Mouse (Mus musculus) brain, embryonic 18.5 days (tissue): Measurements from ENCODE around the gene Tnpo3.
A peak's percentile ranks its signal among the peaks of the same experiment; 100 is the strongest.

Experiments
- DNase-seq: peaks from one replicate; pipeline ENCODE4 v3.0.0-alpha.2; 2012; ENCODE audit warnings: low read depth, low spot score

Tnpo3 gene

GRCm38 (mm10) chr6:29609111-29610019 is at the start of gene Tnpo3:
TSS of gene Tnpo3 (minus strand) at chr6:29609887.
- peak; percentile 85 for DNase-seq

- no peak for DNase-seq
Observed at GRCm38 (mm10) chr6:29658626-29659475, 49.2 kb upstream of the Tnpo3 start.

GRCm38 (mm10) chr6:29653271-29653670 is 43.6 kb upstream of the Tnpo3 start:
- DNase-seq, result no peak

DNA sequence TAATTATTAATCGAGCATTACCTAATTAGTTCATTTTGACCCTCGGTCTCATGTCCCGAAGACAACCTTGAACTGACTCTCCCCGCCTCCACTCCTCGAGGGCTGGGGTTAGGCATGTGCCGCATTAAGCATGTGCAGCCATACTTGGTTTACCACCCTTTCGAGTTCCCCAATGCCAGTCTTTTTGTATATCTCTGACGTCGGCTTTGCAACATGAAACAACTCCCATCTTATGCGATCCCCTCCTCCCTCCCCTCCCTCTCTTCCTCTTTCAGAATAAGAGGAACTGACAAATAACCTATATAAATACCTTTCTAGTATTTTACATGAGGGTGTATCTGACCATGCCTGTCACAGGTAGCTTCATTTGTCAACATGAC is 40.5 kb upstream of the Tnpo3 start:
- DNase-seq, result no peak

GRCm38 (mm10) chr6:29649494-29650169 is 39.9 kb upstream of the Tnpo3 start:
- DNase-seq, result peak; percentile 52

DNA sequence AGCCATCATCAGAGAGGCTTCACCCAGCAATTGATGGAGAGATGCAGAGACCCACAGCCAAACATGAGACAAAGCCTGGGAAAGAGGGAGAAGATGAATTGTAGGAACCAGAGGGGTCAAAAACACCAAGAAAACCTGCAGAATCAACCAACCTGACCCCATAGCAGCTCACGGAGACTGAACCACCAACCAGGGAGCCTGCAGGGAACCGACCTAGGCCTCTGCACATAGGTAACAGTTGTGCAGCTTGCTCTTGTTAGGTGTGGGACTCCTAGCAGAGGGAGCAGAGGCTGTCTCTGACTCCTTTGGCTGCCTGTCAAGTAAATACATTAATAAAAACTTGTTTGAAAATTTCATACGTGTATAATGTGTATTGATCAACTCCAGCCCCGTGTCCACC is 32.1 kb upstream of the Tnpo3 start:
- DNase-seq, result no peak

DNA sequence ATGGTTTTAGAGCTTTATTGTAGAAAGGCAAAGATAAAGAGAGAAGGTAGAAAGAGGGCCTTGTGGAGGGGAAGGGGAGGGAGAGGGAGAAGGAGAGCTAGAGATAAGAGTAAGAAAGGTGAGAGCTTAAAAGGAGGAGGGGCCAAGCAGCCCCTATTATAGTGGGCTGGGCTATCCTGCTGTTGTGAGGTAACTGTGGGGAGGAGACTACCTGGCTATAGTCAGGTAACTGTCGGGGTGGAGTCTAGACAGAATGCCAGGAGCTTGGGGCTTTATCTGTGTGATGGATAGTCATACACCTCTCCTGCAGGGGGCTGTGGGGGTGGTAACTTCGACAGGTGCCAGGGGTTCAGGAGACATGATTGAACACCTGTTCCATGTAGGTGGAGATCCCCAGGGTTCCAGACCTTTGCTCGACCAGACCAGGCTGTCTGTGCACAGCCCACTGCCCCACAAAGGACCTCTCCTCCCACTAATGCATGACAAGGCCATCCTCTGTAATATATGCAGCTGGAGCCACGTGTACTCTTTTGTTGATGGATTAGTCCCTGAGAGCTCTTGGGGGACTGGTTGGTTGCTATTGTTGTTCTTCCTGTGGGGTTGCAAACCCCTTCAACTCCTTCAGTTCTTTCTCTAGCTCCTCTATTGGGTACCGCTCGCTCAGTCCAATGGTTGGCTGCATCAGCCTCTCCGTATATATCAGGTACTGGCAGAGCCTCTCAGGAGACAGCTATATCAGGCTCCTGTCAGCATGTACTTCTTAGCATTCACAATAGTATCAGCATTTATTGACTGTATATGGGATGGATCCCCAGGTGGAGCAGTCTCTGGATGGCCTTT is 30.1 kb upstream of the Tnpo3 start:
- DNase-seq, result no peak

GRCm38 (mm10) chr6:29638844-29639460 is 29.3 kb upstream of the Tnpo3 start:
- DNase-seq, result no peak

- DNase-seq, result no peak
Observed at GRCm38 (mm10) chr6:29637397-29638373, 28.0 kb upstream of the Tnpo3 start.

- no peak for DNase-seq
Observed at GRCm38 (mm10) chr6:29636322-29637092, 26.8 kb upstream of the Tnpo3 start.

DNA sequence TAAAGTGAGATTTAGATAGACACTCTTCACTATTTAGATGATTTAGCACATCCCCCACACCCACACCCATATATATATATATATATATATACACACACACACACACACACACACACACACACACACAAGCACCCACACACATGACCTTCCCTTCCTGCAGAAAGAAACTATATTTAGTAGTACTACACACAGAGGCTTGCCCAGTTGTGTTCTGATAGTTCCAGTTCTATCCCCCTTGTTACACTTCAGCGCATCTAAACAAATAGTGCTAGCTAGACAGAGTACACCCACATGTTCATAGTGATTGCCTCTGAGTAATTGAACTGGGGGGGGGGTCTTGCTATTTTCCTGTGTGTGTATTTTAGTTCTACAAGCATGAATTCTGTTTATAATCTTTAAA is 24.9 kb upstream of the Tnpo3 start:
- DNase-seq, result no peak

GRCm38 (mm10) chr6:29632552-29633292 is 23.0 kb upstream of the Tnpo3 start:
- no peak for DNase-seq

GRCm38 (mm10) chr6:29631751-29632551 is 22.3 kb upstream of the Tnpo3 start:
- no peak for DNase-seq

GRCm38 (mm10) chr6:29630216-29630615 is 20.5 kb upstream of the Tnpo3 start:
- no peak for DNase-seq

- DNase-seq, result no peak
Observed at GRCm38 (mm10) chr6:29627756-29628155, 18.1 kb upstream of the Tnpo3 start.

GRCm38 (mm10) chr6:29623857-29624256 is 14.2 kb upstream of the Tnpo3 start:
- DNase-seq, result no peak

DNA sequence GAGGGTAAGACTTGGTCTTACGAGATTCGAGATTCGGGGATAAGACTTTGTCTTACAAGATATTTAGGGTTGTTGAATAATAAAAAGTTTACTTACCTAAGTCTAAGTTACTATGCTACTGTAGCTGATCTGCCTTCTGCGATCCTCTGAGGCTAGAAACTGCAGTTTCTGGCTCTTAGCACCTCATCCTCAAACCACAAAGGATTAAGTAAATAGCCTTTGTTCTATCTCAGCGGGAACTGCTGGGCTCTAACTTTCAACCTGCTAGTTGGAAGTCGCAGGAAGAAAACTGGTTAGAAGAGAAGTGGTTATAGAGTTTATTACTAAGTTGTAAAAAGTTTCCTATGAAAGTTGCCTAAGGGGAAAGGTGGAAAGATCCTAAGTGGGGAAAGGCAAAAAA is 12.6 kb upstream of the Tnpo3 start:
- no peak for DNase-seq
